Mouse (Mus musculus): Measurements from ENCODE around the gene Mocs1.

- no peak for TF ChIP-seq POLR2A (IDR thresholded peaks at IDR 0.05; ENCODE audit: control insufficient read depth, extremely low read depth, insufficient read depth, low read length, poor library complexity)
- TF ChIP-seq CTCF (IDR thresholded peaks at IDR 0.05; ENCODE audit: borderline replicate concordance, control insufficient read depth, extremely low read depth, insufficient read depth, low read length, poor library complexity): no peak
Observed at GRCm38 (mm10) chr17:49439706-49440105, 11.5 kb downstream of the Mocs1 start.
